Mouse (Mus musculus) gonadal fat pad, adult 2 months (tissue): ENCODE measurements around the gene Oog1. TPM values are rescaled to one million over a fixed set of nuclear protein-coding genes. Genes with fewer than 3 reads are reported as not detected.
"Not testable (repeated sequence)": the region's sequence is repeated elsewhere in the genome, so short reads cannot be mapped to it uniquely, and the experiment has no call there.

Experiments used
- DNase-seq: peaks from one replicate; pipeline ENCODE4 v3.0.0-alpha.2; 2012; ENCODE audit warnings: low read depth
- polyA plus RNA-seq: library from polyadenylated mRNA; depleted of rRNA; stranded (reverse); fragments of >200 nt; gene quantifications from 2 replicates; pipeline ENCODE4 v1.2.3, GENCODE M21; 2012; rRNA removed

Gene Oog1
- not detected in 2 replicates for polyA plus RNA-seq

GRCm38 (mm10) chr12:87602388-87602787, at the start of gene Oog1:
TSS of gene Oog1 (plus strand) at chr12:87602688.
- DNase-seq: not testable (repeated sequence)

- not testable (repeated sequence) for DNase-seq
These were observed 1.1 kb upstream of the Oog1 start for GRCm38 (mm10) chr12:87601388-87601787.

- not testable (repeated sequence) for DNase-seq
These were observed 16.1 kb downstream of the Oog1 start, which contains the start of gene Gm4027 for GRCm38 (mm10) chr12:87618569-87618968. TSS of gene Gm4027 (plus strand) at chr12:87618869.

GRCm38 (mm10) chr12:87644520-87644919, 42.0 kb downstream of the Oog1 start, which contains the start of gene Gm16381:
TSS of gene Gm16381 (minus strand) at chr12:87644620.
- DNase-seq: not testable (repeated sequence)

- not testable (repeated sequence) for DNase-seq
These were observed 50.6 kb downstream of the Oog1 start for GRCm38 (mm10) chr12:87652916-87653703.

Other genes with a start within 250 kb of the Oog1 start
- 12.5 and 17.0 TPM in 2 replicates for gene Sptlc2, start 214.3 kb upstream of the Oog1 start, polyA plus RNA-seq
- 27.8 and 35.7 TPM in 2 replicates for gene Slirp, start 158.8 kb upstream of the Oog1 start, polyA plus RNA-seq
- gene Alkbh1, start 158.7 kb upstream of the Oog1 start, polyA plus RNA-seq: 12.8 and 16.5 TPM in 2 replicates
- gene Snw1, start 130.4 kb upstream of the Oog1 start, polyA plus RNA-seq: 10.7 and 11.3 TPM in 2 replicates
- not detected in 2 replicates for gene Gm5788, start 108.0 kb upstream of the Oog1 start, polyA plus RNA-seq
- gene Gm8300, start 88.4 kb upstream of the Oog1 start, polyA plus RNA-seq: 0.05 and 0.14 TPM in 2 replicates
- not detected in 2 replicates for gene Gm4027, start 16.2 kb downstream of the Oog1 start, polyA plus RNA-seq
- gene Gm16381, start 41.9 kb downstream of the Oog1 start, polyA plus RNA-seq: not detected in 2 replicates
- not detected in 2 replicates for gene Gm21319, start 173.1 kb downstream of the Oog1 start, polyA plus RNA-seq
- gene Gm21936, start 192.8 kb downstream of the Oog1 start, polyA plus RNA-seq: not detected in 2 replicates
- not detected in 2 replicates for gene BB287469, start 213.9 kb downstream of the Oog1 start, polyA plus RNA-seq
- not detected in 2 replicates for gene Gm2001, start 239.7 kb downstream of the Oog1 start, polyA plus RNA-seq